Mouse (Mus musculus) spleen, adult 2 months (tissue): ENCODE measurements around the gene Phactr1. TPM values are rescaled to one million over a fixed set of nuclear protein-coding genes. Genes with fewer than 3 reads are reported as not detected.

Experiments
- DNase-seq, 2 experiments: peaks; one replicate each; pipeline versions ENCODE4 v3.0.0 to v3.0.0-alpha.2; 2012 to 2021; ENCODE audit warnings: low spot score in 2 of 2, low read depth in 1 of 2
- H3K27ac ChIP-seq: fragments of 200-500 bp; 2 replicates; pipeline ENCODE4 v1.5.1; 2012; ENCODE audit warnings: low read length, inconsistent platforms; ENCODE audit not compliant: insufficient read depth
- H3K27me3 ChIP-seq: fragments of 200-500 bp; 2 replicates; pipeline ENCODE4 v1.6.1; 2012; ENCODE audit warnings: mild to moderate bottlenecking, moderate library complexity, low read length, inconsistent platforms; ENCODE audit not compliant: control insufficient read depth, insufficient read depth
- H3K36me3 ChIP-seq: fragments of 200-500 bp; 2 replicates; pipeline ENCODE4 v1.6.1; 2012; ENCODE audit warnings: mild to moderate bottlenecking, low read length, inconsistent platforms; ENCODE audit not compliant: control insufficient read depth, insufficient read depth
- H3K4me1 ChIP-seq: fragments of 200-500 bp; 2 replicates; pipeline ENCODE4 v1.6.1; 2011; ENCODE audit warnings: inconsistent platforms; ENCODE audit not compliant: control insufficient read depth, insufficient read depth, insufficient read length
- H3K4me3 ChIP-seq: fragments of 200-500 bp; 2 replicates; pipeline ENCODE4 v1.5.1; 2011; ENCODE audit warnings: mild to moderate bottlenecking, inconsistent platforms; ENCODE audit not compliant: insufficient read depth, insufficient read length; ENCODE audit errors: extremely low read depth
- CTCF ChIP-seq: fragments of 200-500 bp; IDR thresholded peaks from 2 replicates; pipeline ENCODE4 v1.5.1; 2011; ENCODE audit warnings: mild to moderate bottlenecking, inconsistent platforms; ENCODE audit not compliant: insufficient read depth, insufficient read length, insufficient replicate concordance; ENCODE audit errors: extremely low read depth
- POLR2A ChIP-seq: fragments of 200-500 bp; IDR thresholded peaks from 2 replicates; pipeline ENCODE4 v1.6.1; 2011; ENCODE audit warnings: low read depth, low read length, inconsistent platforms
- WGBS: fragments of 180-500 bp; shearing (Covaris S2); methylation state at CpG from one replicate; pipeline ENCODE4 v1.1.7; 2018; 5-methylcytosine and 5-hydroxymethylcytosine counted together
- polyA plus RNA-seq: library from polyadenylated mRNA; depleted of rRNA; stranded (reverse); fragments of >200 nt; gene quantifications from 2 replicates; pipeline ENCODE4 v1.2.3, GENCODE M21; 2012

The Phactr1 gene
- polyA plus RNA-seq, 1 experiment = 0.33 TPM

DNA sequence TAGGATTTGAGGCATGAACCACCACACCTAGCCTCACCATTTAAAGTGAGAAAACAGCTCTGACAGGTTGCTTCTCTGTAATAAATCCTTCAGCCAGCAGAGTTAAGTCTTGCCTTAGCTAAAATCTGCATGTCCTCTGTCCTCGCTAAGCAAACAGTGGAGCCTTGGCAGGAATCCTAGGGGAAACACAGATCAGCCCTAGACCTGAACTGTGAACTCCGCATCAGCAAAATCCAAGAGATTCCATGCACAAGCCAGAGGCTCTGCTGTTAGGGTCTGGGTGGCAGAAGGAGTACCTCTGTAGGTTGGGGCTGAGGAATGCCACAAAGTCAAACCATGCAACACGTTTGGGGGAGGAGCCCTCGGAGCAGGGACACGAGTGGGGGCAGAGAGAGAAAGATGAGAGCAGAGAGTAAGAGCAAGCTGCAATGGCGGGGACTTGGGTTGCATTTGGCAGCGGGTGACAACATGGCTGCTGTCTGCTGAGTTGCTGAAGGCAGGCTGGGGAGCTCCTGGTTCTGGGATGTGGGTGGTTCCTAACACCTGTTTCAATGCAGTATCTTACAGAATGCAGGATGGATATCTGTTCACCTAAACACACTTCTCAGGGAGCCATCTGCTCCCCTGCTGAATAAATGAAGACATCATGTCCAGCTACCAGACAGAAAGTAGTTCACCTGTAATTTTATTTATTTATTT, 464.4 kb downstream of the Phactr1 start:
- Histone ChIP-seq H3K27ac (no peak overlapping the region), H3K36me3 (no peaks in the 10 kb centered on the region), H3K4me1 (no peaks in the 10 kb centered on the region), H3K27me3 (no peaks in the 10 kb centered on the region), H3K4me3 (no peak overlapping the region)
- DNase-seq = no peak
- WGBS = 90% methylated on average over 7 of the region's 7 CpGs
- no peak for TF ChIP-seq CTCF
- TF ChIP-seq POLR2A = no peak

DNA sequence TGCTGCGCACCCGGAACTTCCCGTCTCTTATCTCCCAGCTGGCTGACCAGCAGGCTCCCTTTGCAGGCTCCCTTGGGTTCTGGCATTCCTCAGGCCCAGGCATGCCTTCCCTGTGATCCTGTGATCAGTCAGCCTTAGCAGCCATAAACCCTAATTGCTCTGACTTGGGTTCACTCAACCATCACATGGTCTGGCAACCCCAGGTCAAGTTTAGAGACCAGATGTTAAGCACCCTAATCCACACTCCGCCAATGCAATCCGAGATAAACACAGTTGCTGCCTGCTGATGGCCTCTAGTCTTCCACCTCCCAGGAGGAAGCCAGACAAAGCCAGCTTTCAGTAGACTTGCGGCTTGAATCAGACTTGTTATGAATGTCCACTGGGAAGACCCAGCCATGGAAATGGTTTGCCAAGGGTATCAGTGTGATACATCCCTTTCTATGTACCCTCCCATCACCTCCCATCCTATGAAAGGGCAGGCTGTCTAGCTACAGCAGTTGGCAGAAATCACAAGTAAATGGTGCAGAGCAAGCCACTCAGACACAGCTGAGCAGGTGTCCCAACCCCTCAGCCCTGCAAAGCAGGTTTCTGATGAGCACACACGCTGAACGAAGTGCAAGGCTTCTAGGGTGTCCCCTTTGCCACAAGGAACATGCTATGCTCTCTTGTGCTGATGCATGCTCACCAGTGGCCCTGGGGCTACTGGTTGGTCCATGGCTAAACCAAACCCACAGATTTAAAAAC, 466.3 kb downstream of the Phactr1 start:
- no peak for TF ChIP-seq POLR2A
- no peak for TF ChIP-seq CTCF
- Histone ChIP-seq H3K27ac (no peak overlapping the region), H3K27me3 (no peaks in the 10 kb centered on the region), H3K4me1 (no peaks in the 10 kb centered on the region), H3K4me3 (no peak overlapping the region), H3K36me3 (no peaks in the 10 kb centered on the region; the same call in 1 of the 2 replicates)
- no peak for DNase-seq
- 87% methylated on average over 8 of the region's 8 CpGs for WGBS

DNA sequence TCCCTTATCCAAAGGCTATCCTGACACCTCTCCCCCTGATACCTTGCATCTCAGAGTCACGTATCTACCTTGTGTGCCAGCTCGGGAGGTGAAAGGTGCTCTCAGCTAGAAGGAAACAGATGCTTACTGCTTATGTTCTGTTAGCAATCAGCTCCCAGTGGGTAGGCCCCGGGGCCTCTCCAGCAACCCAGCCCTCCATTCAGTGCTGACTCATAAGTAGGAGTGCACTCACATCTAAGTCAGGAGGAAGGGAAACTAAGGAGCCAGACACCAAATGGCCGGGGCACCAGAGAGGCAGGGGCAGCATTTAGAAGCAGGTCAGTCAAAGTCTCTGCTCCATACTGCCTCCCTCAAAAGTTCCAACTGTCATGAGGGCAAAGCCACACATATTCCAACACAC, 468.3 kb downstream of the Phactr1 start:
- no peaks in the 10 kb centered on the region for H3K27me3 ChIP-seq
- H3K4me1 ChIP-seq = no peaks in the 10 kb centered on the region
- no peak for DNase-seq
- no peaks in the 10 kb centered on the region; the same call in 1 of the 2 replicates for H3K36me3 ChIP-seq
- TF ChIP-seq POLR2A = no peak
- no peak for TF ChIP-seq CTCF
- H3K27ac ChIP-seq = no peak overlapping the region
- H3K4me3 ChIP-seq = no peak overlapping the region
- WGBS = 57% methylated on average over 4 of the region's 4 CpGs

DNA sequence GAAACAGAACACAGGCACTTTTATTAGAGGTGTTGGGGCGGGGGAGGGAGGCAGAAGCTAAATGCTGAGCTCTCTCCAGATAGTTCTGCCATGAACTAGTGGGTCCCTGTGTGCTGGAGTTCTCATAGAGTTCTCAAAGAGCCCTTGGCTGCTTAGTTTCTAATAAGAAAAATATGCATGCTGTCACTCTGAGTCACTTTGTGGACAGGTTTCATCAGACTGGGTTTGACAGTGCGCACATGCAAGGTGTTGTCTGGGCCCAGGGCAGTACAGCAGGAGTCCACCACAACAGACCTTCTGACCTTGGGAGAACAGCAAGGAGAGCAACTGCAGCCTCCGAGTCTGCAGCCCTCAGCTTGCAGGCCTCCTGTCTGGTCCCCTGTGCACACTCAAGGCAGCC, 469.2 kb downstream of the Phactr1 start:
- H3K36me3 ChIP-seq = no peaks in the 10 kb centered on the region; the same call in 1 of the 2 replicates

DNA sequence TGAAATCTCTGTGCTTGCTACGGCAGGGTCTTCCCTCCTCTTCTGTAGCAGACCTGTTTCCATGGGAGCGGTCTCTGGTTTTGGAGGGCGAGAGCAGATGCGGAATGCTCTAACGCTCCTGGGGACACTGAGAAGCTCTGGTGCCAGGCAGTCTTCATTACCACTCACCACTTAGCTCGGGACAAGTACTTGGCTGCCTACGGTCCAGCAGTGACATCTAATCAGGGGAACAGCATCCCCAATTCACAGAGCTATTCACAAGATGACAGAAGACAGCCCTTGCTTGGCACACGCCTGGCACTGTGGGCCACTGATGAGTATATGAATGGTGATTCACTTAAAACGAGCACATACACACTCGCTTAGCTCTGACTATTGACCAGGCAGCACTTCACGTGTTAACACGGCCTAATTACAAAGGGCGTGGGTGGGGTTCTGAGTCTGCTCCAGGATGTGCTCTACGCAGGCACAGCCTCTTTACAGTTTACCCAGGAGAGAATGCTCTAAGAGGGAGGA, 471.6 kb downstream of the Phactr1 start:
- Histone ChIP-seq H3K27me3 (no peaks in the 10 kb centered on the region), H3K36me3 (no peaks in the 10 kb centered on the region; the same call in 1 of the 2 replicates), H3K4me1 (no peaks in the 10 kb centered on the region), H3K4me3 (no peak overlapping the region), H3K27ac (no peak overlapping the region)
- DNase-seq = no peak
- 94% methylated on average over 14 of the region's 14 CpGs for WGBS
- TF ChIP-seq CTCF (no peak), POLR2A (no peak)

More for the DNA sequence above, 469.2 kb downstream of the Phactr1 start:
- 90% methylated on average over 3 of the region's 3 CpGs for WGBS
- DNase-seq = no peak
- no peaks in the 10 kb centered on the region for H3K4me1 ChIP-seq
- H3K4me3 ChIP-seq = no peak overlapping the region
- H3K27me3 ChIP-seq = no peaks in the 10 kb centered on the region
- no peak overlapping the region for H3K27ac ChIP-seq
- TF ChIP-seq POLR2A (no peak), CTCF (no peak)

DNA sequence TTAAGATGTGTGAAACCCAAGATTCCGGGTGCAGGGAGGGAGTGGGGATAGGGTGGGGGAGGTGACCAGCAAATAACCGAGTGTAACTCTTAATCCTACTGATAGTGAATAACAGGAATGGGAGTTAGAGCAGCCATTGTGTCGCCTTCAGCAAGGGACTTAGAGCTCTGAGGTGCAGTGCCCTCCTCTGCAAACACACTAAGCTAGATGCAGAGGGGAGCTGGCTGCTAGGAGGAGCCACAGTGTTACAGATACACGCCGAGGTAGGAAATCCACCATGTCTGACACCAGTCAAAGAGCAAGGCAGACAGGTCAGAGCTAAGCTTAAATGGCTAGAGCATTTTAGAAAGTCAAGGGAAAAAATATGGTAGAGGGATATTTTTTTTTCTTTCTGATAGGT, 476.9 kb downstream of the Phactr1 start:
- H3K36me3 ChIP-seq = no peaks in the 10 kb centered on the region
- H3K27me3 ChIP-seq = no peaks in the 10 kb centered on the region
- no peak for TF ChIP-seq POLR2A
- no peak for TF ChIP-seq CTCF
- H3K4me3 ChIP-seq = no peak overlapping the region
- no peaks in the 10 kb centered on the region for H3K4me1 ChIP-seq
- H3K27ac ChIP-seq = no peak overlapping the region
- no peak for DNase-seq
- WGBS = 90% methylated on average over 5 of the region's 5 CpGs
